Mouse (Mus musculus): ENCODE data around the gene Edn2. TPM values are rescaled to one million over a fixed set of nuclear protein-coding genes. Genes with fewer than 3 reads are reported as not detected.

The Edn2 gene
- polyA plus RNA-seq (2012; rRNA removed) = not detected in 2 replicates

- no peak for DNase-seq (ENCODE audit: low read depth in 1 of 2, low spot score in 2 of 2)
- Histone ChIP-seq H3K36me3 (ENCODE audit: control insufficient read depth, insufficient read depth, low read length) (no peaks in the 10 kb centered on the region), H3K4me3 (ENCODE audit: extremely low read depth, insufficient read depth, insufficient read length) (no peak within 1 kb of the TSS), H3K27me3 (ENCODE audit: control insufficient read depth, insufficient read depth, low read length) (no peaks in the 10 kb centered on the region), H3K4me1 (ENCODE audit: control insufficient read depth, insufficient read depth, insufficient read length) (no peaks in the 10 kb centered on the region), H3K27ac (ENCODE audit: insufficient read depth, low read length) (no peak within 1 kb of the TSS)
- 13% methylated on average over 29 of the region's 29 CpGs for WGBS
- no peak for TF ChIP-seq POLR2A (IDR thresholded peaks at IDR 0.05; ENCODE audit: low read depth, low read length)
- no peak for TF ChIP-seq CTCF (IDR thresholded peaks at IDR 0.05; ENCODE audit: extremely low read depth, insufficient read depth, insufficient read length, insufficient replicate concordance)
Observed at GRCm38 (mm10) chr4:120161166-120161949, at the start of gene Edn2. Gene Edn2 (plus strand): TSS chr4:120161206.

GRCm38 (mm10) chr4:120115516-120115915 lies 45.5 kb upstream of the Edn2 start:
- Histone ChIP-seq H3K27me3 (ENCODE audit: control insufficient read depth, insufficient read depth, low read length) (no peaks in the 10 kb centered on the region), H3K36me3 (ENCODE audit: control insufficient read depth, insufficient read depth, low read length) (no peaks in the 10 kb centered on the region), H3K4me3 (ENCODE audit: extremely low read depth, insufficient read depth, insufficient read length) (no peak overlapping the region), H3K4me1 (ENCODE audit: control insufficient read depth, insufficient read depth, insufficient read length) (no peaks in the 10 kb centered on the region), H3K27ac (ENCODE audit: insufficient read depth, low read length) (no peak overlapping the region)
- TF ChIP-seq CTCF (IDR thresholded peaks at IDR 0.05; ENCODE audit: extremely low read depth, insufficient read depth, insufficient read length, insufficient replicate concordance) (no peak), POLR2A (IDR thresholded peaks at IDR 0.05; ENCODE audit: low read depth, low read length) (no peak)
- DNase-seq (ENCODE audit: low read depth in 1 of 2, low spot score in 2 of 2) = no peak
- 81% methylated on average over 3 of the region's 3 CpGs for WGBS

GRCm38 (mm10) chr4:120116312-120116711 lies 44.7 kb upstream of the Edn2 start:
- no peaks in the 10 kb centered on the region for H3K36me3 ChIP-seq (ENCODE audit: control insufficient read depth, insufficient read depth, low read length)
- 11% methylated on average over 1 of the region's 1 CpGs for WGBS
- H3K27me3 ChIP-seq (ENCODE audit: control insufficient read depth, insufficient read depth, low read length) = no peaks in the 10 kb centered on the region
- no peak overlapping the region for H3K27ac ChIP-seq (ENCODE audit: insufficient read depth, low read length)
- H3K4me1 ChIP-seq (ENCODE audit: control insufficient read depth, insufficient read depth, insufficient read length) = no peaks in the 10 kb centered on the region
- H3K4me3 ChIP-seq (ENCODE audit: extremely low read depth, insufficient read depth, insufficient read length) = no peak overlapping the region
- no peak for DNase-seq (ENCODE audit: low read depth in 1 of 2, low spot score in 2 of 2)
- TF ChIP-seq POLR2A (IDR thresholded peaks at IDR 0.05; ENCODE audit: low read depth, low read length) = no peak
- no peak for TF ChIP-seq CTCF (IDR thresholded peaks at IDR 0.05; ENCODE audit: extremely low read depth, insufficient read depth, insufficient read length, insufficient replicate concordance)

- peak in 1 of 2 experiments; percentile 40 for DNase-seq (ENCODE audit: low read depth in 1 of 2, low spot score in 2 of 2)
Observed at GRCm38 (mm10) chr4:120120276-120120675, 40.7 kb upstream of the Edn2 start.

GRCm38 (mm10) chr4:120124656-120125055 lies 36.4 kb upstream of the Edn2 start:
- Histone ChIP-seq H3K4me1 (ENCODE audit: control insufficient read depth, insufficient read depth, insufficient read length) (no peaks in the 10 kb centered on the region), H3K27ac (ENCODE audit: insufficient read depth, low read length) (no peak overlapping the region), H3K4me3 (ENCODE audit: extremely low read depth, insufficient read depth, insufficient read length) (no peak overlapping the region), H3K27me3 (ENCODE audit: control insufficient read depth, insufficient read depth, low read length) (no peaks in the 10 kb centered on the region), H3K36me3 (ENCODE audit: control insufficient read depth, insufficient read depth, low read length) (no peaks in the 10 kb centered on the region)
- 83% methylated on average over 6 of the region's 6 CpGs for WGBS
- TF ChIP-seq CTCF (IDR thresholded peaks at IDR 0.05; ENCODE audit: extremely low read depth, insufficient read depth, insufficient read length, insufficient replicate concordance) = no peak
- no peak for TF ChIP-seq POLR2A (IDR thresholded peaks at IDR 0.05; ENCODE audit: low read depth, low read length)
- no peak for DNase-seq (ENCODE audit: low read depth in 1 of 2, low spot score in 2 of 2)

More at GRCm38 (mm10) chr4:120120276-120120675, 40.7 kb upstream of the Edn2 start:
- H3K27me3 ChIP-seq (ENCODE audit: control insufficient read depth, insufficient read depth, low read length) = no peaks in the 10 kb centered on the region
- H3K4me3 ChIP-seq (ENCODE audit: extremely low read depth, insufficient read depth, insufficient read length) = no peak overlapping the region
- TF ChIP-seq CTCF (IDR thresholded peaks at IDR 0.05; ENCODE audit: extremely low read depth, insufficient read depth, insufficient read length, insufficient replicate concordance) (peak; percentile 79; the same call in 1 of the 2 replicates), POLR2A (IDR thresholded peaks at IDR 0.05; ENCODE audit: low read depth, low read length) (no peak)
- H3K27ac ChIP-seq (ENCODE audit: insufficient read depth, low read length) = no peak overlapping the region
- H3K4me1 ChIP-seq (ENCODE audit: control insufficient read depth, insufficient read depth, insufficient read length) = no peaks in the 10 kb centered on the region
- H3K36me3 ChIP-seq (ENCODE audit: control insufficient read depth, insufficient read depth, low read length) = no peaks in the 10 kb centered on the region
- WGBS = 28% methylated on average over 8 of the region's 8 CpGs

GRCm38 (mm10) chr4:120126047-120126446 lies 35.0 kb upstream of the Edn2 start:
- Histone ChIP-seq H3K4me1 (ENCODE audit: control insufficient read depth, insufficient read depth, insufficient read length) (no peaks in the 10 kb centered on the region), H3K4me3 (ENCODE audit: extremely low read depth, insufficient read depth, insufficient read length) (no peak overlapping the region), H3K27ac (ENCODE audit: insufficient read depth, low read length) (no peak overlapping the region), H3K27me3 (ENCODE audit: control insufficient read depth, insufficient read depth, low read length) (no peaks in the 10 kb centered on the region), H3K36me3 (ENCODE audit: control insufficient read depth, insufficient read depth, low read length) (no peaks in the 10 kb centered on the region)
- DNase-seq (ENCODE audit: low read depth in 1 of 2, low spot score in 2 of 2) = no peak
- 91% methylated on average over 6 of the region's 6 CpGs for WGBS
- TF ChIP-seq CTCF (IDR thresholded peaks at IDR 0.05; ENCODE audit: extremely low read depth, insufficient read depth, insufficient read length, insufficient replicate concordance) = no peak
- TF ChIP-seq POLR2A (IDR thresholded peaks at IDR 0.05; ENCODE audit: low read depth, low read length) = no peak

- 55% methylated on average over 3 of the region's 3 CpGs for WGBS
- DNase-seq (ENCODE audit: low read depth in 1 of 2, low spot score in 2 of 2) = no peak
- Histone ChIP-seq H3K4me1 (ENCODE audit: control insufficient read depth, insufficient read depth, insufficient read length) (no peaks in the 10 kb centered on the region), H3K4me3 (ENCODE audit: extremely low read depth, insufficient read depth, insufficient read length) (no peak overlapping the region), H3K36me3 (ENCODE audit: control insufficient read depth, insufficient read depth, low read length) (peaks cover 5% of the 10 kb centered on the region), H3K27ac (ENCODE audit: insufficient read depth, low read length) (no peak overlapping the region), H3K27me3 (ENCODE audit: control insufficient read depth, insufficient read depth, low read length) (no peaks in the 10 kb centered on the region)
- TF ChIP-seq CTCF (IDR thresholded peaks at IDR 0.05; ENCODE audit: extremely low read depth, insufficient read depth, insufficient read length, insufficient replicate concordance) = no peak
- no peak for TF ChIP-seq POLR2A (IDR thresholded peaks at IDR 0.05; ENCODE audit: low read depth, low read length)
Observed at GRCm38 (mm10) chr4:120127333-120127732, 33.7 kb upstream of the Edn2 start.

Measured in spleen, adult 2 months (tissue).